Mouse (Mus musculus): Measurements from ENCODE around the gene Dmap1.

The Dmap1 gene

GRCm38 (mm10) chr4:117681931-117682461 is at the start of gene Dmap1:
TSS of gene Dmap1 (minus strand) at chr4:117682273.
- DNase-seq (ENCODE audit: low spot score in 2 of 2): peak; percentile 84 to 86

DNA sequence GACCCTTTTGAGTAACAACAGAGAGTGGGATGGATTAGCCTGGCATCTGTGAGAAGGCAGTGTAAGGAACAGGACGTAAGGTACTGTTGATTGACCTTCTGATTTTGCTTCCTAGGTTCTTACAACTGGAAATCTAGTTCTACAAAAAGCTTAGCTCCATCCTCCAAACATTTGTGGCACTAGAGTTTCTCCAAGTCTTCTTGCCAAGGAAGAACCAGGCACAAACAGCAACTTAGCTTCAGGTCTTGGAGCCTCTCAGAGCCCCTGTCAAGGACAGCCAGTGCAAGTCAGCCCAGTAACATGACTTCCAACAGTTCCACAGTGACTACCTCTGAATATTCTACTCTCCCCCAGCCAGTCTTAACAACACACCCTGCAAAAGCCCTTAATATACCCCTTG is 42.0 kb upstream of the Dmap1 start, which contains the start of gene Gm12845:
Gene Gm12845 (plus strand): TSS at position 301 of the 400 bp plus-strand sequence.
- no peak for DNase-seq (ENCODE audit: low spot score in 2 of 2)

DNA sequence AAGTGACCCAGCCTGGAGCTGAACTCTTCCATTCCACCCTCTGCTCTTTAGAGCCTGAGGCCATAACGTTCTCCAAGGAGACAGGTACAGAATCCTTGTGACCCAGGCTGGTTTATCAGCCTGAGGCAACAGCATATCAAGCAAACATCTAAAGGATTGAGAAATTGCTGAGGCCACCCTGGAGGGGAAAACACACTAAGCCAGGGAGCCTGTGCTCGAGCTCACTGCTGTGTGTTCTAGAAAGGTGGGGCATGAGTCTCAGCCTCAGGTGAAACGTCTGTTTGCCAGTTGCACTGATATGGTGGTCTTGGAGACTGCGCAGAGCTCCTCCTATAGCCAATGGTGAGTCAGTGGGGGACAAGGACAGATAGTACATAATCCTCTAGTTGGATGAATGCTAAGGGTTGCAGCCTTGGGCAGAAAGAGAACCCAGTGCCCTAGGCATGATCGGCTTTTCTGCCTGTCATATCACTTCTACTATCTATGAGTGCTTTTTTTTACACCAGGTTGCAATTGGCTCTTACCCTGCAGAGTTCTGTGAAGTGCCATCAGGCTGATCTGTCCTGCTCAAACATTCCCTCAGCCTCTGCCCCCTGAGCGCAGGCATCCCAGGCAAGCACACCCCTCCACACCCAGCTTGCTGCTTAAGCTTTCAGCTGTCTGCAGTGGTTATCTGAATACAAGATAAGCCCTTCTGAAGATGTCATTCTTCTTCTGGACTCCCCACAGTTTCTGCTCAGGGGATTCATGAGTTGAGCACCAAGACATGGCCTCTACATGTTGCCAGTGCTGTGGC is 31.4 kb upstream of the Dmap1 start:
- DNase-seq (ENCODE audit: low spot score in 2 of 2): no peak

DNA sequence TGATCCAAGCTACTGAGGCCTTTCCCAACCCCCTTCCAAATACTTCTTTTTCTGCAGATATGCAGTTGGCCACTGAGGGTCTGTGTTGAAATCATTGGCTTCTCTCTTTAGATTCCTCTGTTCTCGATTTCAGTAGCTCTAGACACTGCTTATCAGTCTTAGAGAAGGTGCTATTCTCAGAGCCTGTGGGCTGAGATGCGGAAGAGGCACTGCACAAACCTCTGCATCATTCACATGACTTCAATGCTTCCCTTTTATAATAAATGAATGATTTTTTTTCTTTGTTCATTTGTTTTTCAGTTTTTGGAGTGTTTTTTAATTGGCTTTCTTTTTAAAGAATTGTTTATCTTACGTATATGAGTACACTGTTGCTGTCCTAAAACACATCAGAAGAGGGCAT is 30.2 kb upstream of the Dmap1 start:
- no peak for DNase-seq (ENCODE audit: low spot score in 2 of 2)

- no peak for DNase-seq (ENCODE audit: low spot score in 2 of 2)
These were observed 26.9 kb upstream of the Dmap1 start for GRCm38 (mm10) chr4:117708780-117709550.

- peak; percentile 30 to 69 for DNase-seq (ENCODE audit: low spot score in 2 of 2)
These were observed 23.3 kb upstream of the Dmap1 start for GRCm38 (mm10) chr4:117705361-117705760.

DNA sequence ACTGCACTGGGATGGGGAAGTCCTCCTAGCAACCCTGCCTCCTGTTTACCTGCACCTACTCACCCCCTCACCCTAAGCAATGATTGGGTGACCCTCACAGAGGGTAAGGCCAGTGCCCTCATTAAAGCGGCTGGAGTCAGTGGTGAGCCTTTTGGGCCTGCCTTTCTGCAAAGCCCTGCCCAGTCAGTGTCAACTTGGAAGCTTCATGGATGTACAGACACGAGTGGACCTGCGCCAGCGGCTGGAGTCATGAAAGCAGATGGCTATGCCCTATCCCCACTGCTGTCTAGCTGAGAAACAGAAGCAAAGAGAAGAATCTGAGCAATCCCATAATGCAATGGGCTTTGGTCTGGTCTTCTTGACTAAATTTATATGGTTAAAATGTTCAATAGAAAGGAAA is 4.3 kb upstream of the Dmap1 start:
- no peak for DNase-seq (ENCODE audit: low spot score in 2 of 2)

GRCm38 (mm10) chr4:117683048-117683768 is 1.1 kb upstream of the Dmap1 start:
- no peak for DNase-seq (ENCODE audit: low spot score in 2 of 2)

GRCm38 (mm10) chr4:117682463-117682862 is 390 bp upstream of the Dmap1 start:
- DNase-seq (ENCODE audit: low spot score in 2 of 2): no peak

DNA sequence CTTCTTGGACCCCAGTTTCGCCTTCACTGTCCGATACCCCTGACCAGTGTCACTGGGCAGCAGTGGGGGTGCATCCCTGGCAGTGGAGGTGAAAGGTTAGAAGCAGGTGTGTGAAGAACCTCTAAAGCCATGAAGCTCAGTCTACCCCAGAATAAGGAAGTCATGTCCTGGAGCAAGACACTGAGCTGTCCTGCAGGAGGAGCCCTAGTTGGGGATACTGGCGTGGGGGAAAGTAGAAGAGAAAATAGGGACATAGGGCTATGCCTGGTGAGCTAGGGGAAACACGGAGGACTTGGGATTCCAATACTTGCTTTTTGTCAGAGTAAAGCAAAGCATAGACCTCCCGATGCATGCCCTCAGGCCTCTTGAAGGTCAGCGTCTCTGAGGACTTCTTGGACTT is 1.1 kb downstream of the Dmap1 start:
- DNase-seq (ENCODE audit: low spot score in 2 of 2): no peak

DNA sequence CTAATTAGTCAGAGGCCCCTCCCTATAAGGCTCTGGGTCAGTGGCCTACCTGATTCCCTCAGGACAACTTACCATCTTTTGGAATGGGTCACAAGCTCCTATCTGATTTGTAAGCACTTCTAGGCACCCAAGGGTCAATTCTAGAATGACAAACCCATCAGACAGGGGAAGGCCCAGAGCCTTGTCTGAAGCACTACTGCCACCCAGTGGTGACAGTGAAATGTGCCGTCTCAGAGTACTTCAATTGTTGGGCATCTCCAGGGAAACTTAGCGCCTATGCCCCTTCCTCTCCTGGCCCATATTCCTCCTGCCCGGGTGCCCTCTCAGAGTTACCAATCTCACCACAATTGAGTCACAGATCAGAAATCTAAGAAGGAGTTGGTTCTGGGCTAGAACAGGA is 5.2 kb downstream of the Dmap1 start:
- peak; percentile 67 to 84 for DNase-seq (ENCODE audit: low spot score in 2 of 2)

GRCm38 (mm10) chr4:117673901-117674300 is 8.2 kb downstream of the Dmap1 start:
- no peak for DNase-seq (ENCODE audit: low spot score in 2 of 2)

DNA sequence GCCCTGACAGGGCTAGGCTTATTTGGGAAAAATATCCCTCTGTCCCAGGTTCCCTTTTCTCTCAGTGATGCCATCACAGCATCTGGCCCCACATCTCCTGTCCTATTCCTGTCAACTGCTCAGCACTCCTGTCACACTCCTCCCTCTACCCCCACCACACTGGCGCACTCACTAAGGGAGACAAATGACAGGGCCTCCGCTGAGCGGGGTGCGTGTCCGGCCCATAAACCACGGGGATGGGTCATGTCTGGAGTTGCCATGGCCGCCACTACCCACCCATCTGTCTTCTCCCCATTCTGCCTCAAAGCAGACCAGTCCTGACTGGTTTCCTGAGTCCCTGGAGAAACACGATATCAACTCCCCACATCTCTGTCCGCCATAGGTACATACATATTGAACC is 10.0 kb downstream of the Dmap1 start:
- DNase-seq (ENCODE audit: low spot score in 2 of 2): no peak

GRCm38 (mm10) chr4:117669874-117670273 is 12.2 kb downstream of the Dmap1 start:
- no peak for DNase-seq (ENCODE audit: low spot score in 2 of 2)

DNA sequence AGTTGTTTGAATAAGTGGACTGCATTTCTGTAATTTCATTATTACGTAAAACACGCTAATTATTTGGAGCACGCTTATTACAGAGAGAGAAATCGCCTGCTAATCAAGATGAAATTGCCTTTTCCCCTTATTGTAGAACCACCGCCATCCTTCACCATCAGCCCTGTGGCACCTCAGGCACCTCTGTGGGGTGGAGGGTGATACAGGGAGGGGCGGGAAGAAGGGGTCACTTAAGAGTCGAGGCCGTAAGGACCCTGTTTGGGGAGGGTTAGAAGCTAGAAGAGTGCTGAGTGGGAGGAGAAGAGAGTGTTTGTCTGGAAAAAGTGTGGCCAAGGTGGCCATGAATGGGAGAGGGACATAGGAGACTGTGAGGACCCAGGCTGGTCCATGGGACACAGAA is 16.0 kb downstream of the Dmap1 start:
- no peak for DNase-seq (ENCODE audit: low spot score in 2 of 2)

- DNase-seq (ENCODE audit: low spot score in 2 of 2): no peak
These were observed 16.5 kb downstream of the Dmap1 start for GRCm38 (mm10) chr4:117665531-117665930.

GRCm38 (mm10) chr4:117664411-117665137 is 17.5 kb downstream of the Dmap1 start:
- DNase-seq (ENCODE audit: low spot score in 2 of 2): no peak

- DNase-seq (ENCODE audit: low spot score in 2 of 2): no peak
These were observed 22.1 kb downstream of the Dmap1 start for GRCm38 (mm10) chr4:117660001-117660400.

DNA sequence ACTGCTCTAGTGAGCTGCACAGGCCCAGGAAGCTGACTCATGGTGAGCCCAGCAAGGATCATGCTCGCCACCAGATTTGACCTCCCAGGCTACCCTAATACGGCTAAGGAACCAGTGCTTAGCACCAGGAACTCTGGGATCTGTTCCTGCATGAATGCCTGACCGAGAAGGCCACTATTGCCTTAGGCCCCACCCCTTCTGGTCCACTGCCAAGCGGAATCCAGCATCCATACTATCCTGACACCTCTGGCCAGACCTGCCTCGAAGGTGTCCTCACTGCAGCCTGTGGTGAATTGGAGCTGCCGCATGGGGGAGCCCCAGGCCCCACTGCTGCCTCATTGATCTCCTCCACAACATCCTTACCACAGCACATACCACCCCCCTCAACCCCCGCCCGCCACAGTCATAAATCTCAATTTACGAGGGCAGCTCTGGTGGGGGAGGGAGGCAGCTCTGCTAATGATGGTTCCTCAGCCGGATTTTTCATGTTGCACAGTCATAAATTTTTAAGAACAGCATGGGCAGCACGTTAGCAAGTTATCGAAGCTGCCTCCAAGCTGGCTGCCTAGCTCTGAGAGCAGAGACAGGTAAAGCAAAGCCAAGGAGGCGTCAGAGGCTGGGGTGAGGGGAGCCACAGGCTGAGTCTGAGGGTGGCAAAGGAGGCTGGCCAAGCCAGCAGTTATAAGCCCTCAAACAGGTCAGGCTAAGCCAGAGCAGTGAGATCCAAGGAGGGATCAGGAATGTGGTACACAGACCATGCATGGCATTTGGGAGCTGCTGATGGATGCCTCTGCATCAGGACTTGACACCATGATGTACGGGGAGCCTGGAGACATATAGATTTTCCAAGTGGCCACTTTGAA is 23.3 kb downstream of the Dmap1 start:
- peak in 1 of 2 experiments; percentile 35 for DNase-seq (ENCODE audit: low spot score in 2 of 2)

- DNase-seq (ENCODE audit: low spot score in 2 of 2): no peak
These were observed 24.4 kb downstream of the Dmap1 start for GRCm38 (mm10) chr4:117657646-117658045.

Data from spleen, postnatal 10 days (tissue).